Mouse (Mus musculus): ENCODE data around the gene Selenok. TPM values are rescaled to one million over a fixed set of nuclear protein-coding genes. Genes with fewer than 3 reads are reported as not detected.

Selenok gene
- polyA plus RNA-seq (2016; fragmentation: Nextera tagmentation; extraction: Ambion mirVana) = 382 and 390 TPM in 2 replicates

GRCm38 (mm10) chr14:29968075-29968821 lies at the start of gene Selenok:
Gene Selenok (plus strand): TSS chr14:29968308.
- Histone ChIP-seq H3K9me3 (replicated peaks) (no peaks in the 10 kb centered on the region), H3K27ac (peak within 1 kb of the TSS; percentile 86), H3K36me3 (peaks cover 28% of the 10 kb centered on the region), H3K4me2 (replicated peaks) (peak within 1 kb of the TSS; percentile 60), H3K4me1 (peaks cover 18% of the 10 kb centered on the region), H3K27me3 (no peaks in the 10 kb centered on the region), H3K4me3 (peak within 1 kb of the TSS; percentile 91), H3K9ac (peak within 1 kb of the TSS; percentile 91)
- ATAC-seq (ENCODE audit: low FRiP score) = peak; percentile 100
- WGBS = under 1% methylated on average over 49 of the region's 49 CpGs

GRCm38 (mm10) chr14:29928966-29929365 lies 39.1 kb upstream of the Selenok start:
- Histone ChIP-seq H3K27me3 (no peaks in the 10 kb centered on the region), H3K9me3 (replicated peaks) (peaks cover 3% of the 10 kb centered on the region; the same call in 1 of the 2 replicates), H3K4me3 (no peak overlapping the region), H3K9ac (no peak overlapping the region), H3K36me3 (no peaks in the 10 kb centered on the region), H3K4me2 (replicated peaks) (no peak overlapping the region), H3K27ac (no peak overlapping the region), H3K4me1 (no peaks in the 10 kb centered on the region)
- no peak for ATAC-seq (ENCODE audit: low FRiP score)
- 81% methylated on average over 4 of the region's 4 CpGs for WGBS

DNA sequence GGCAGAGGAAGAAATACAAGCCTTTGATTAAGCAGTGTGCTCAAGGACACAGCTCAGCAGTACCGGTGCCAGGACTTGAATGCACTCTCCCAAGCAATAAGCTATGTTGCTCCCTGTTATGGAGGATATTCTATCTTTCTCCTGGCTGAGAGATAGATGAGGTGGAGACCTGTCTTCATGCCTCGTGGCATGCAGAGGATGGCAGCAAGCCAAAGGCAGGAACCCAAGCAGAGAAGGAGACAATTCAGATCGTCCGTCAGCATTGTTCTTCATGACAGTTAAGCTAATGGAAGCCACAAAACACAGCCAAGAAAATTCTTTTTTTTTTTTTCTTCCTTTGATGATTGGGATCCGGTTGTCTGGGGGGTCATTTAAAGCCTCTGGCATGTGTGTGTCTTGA lies 32.6 kb upstream of the Selenok start:
- no peak overlapping the region for H3K9ac ChIP-seq
- WGBS = 46% methylated on average over 5 of the region's 5 CpGs
- no peak overlapping the region for H3K4me2 ChIP-seq (replicated peaks)
- H3K9me3 ChIP-seq (replicated peaks) = 0 out of 2 replicates have a peak, but pooled peaks cover 4% of the 10 kb centered on the region
- no peaks in the 10 kb centered on the region for H3K36me3 ChIP-seq
- no peak overlapping the region for H3K4me3 ChIP-seq
- 0 out of 2 replicates have a peak, but pooled peaks cover 4% of the 10 kb centered on the region for H3K4me1 ChIP-seq
- no peak overlapping the region for H3K27ac ChIP-seq
- no peak for ATAC-seq (ENCODE audit: low FRiP score)
- no peaks in the 10 kb centered on the region; the same call in 1 of the 2 replicates for H3K27me3 ChIP-seq

DNA sequence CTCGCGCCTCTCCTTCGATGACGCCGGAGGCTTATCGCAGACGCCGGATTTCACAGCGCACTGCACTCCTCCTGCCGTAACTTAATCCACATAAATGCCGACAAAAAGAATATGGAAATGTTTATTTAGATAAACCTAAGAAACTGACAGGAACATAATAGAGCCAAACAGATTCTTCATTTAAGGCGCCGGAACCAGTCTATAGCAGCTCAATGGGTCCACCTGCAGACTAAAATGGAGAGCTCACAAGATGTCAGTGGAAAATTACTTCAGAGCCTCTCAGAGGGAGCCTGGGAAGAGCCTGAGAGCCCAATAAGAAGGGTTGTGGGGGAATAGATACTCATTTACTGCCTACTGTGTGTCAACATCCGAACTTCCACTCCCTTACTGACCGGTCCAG lies 30.6 kb upstream of the Selenok start:
- Histone ChIP-seq H3K4me2 (replicated peaks) (no peak overlapping the region), H3K27me3 (no peaks in the 10 kb centered on the region; the same call in none of the 2 replicates), H3K27ac (no peak overlapping the region), H3K9ac (no peak overlapping the region), H3K9me3 (replicated peaks) (0 out of 2 replicates have a peak, but pooled peaks cover 4% of the 10 kb centered on the region), H3K4me3 (no peak overlapping the region), H3K4me1 (0 out of 2 replicates have a peak, but pooled peaks cover 4% of the 10 kb centered on the region), H3K36me3 (no peaks in the 10 kb centered on the region)
- ATAC-seq (ENCODE audit: low FRiP score) = no peak
- 89% methylated on average over 15 of the region's 15 CpGs for WGBS

GRCm38 (mm10) chr14:29939600-29940312 lies 28.4 kb upstream of the Selenok start:
- ATAC-seq (ENCODE audit: low FRiP score) = peak; percentile 16; the same call in 1 of the 2 replicates
- Histone ChIP-seq H3K4me2 (replicated peaks) (peak overlapping the region; percentile 21; the same call in 1 of the 2 replicates), H3K9ac (no peak overlapping the region), H3K27me3 (no peaks in the 10 kb centered on the region; the same call in none of the 2 replicates), H3K9me3 (replicated peaks) (no peaks in the 10 kb centered on the region), H3K4me3 (no peak overlapping the region), H3K27ac (no peak overlapping the region), H3K4me1 (0 out of 2 replicates have a peak, but pooled peaks cover 4% of the 10 kb centered on the region), H3K36me3 (no peaks in the 10 kb centered on the region)
- WGBS = 53% methylated on average over 20 of the region's 20 CpGs

DNA sequence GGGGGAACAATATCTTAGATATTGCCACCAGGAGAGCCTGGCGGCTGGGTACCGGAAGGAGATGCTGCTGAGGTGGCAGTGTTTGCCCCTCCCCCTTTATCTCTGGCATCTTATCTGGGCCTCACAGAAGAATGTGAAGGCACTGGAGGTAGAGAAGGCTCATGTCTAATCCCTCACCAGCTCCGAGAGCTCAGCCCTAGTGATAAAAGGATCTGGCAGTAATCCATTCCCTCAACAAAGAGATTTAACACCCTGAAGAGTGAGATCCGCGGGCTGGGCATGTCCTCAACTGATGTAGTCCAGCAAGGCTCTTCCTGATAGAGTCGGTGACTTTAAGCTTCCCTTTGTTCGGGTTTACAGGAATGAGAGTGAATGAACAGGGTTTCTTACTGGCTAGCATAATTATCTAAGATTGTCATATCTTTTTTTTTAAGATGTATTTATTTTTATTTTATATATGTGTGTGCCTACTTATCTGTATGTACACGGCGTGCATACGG lies 27.7 kb upstream of the Selenok start:
- 37% methylated on average over 10 of the region's 10 CpGs for WGBS
- Histone ChIP-seq H3K27me3 (no peaks in the 10 kb centered on the region; the same call in none of the 2 replicates), H3K9ac (no peak overlapping the region), H3K36me3 (no peaks in the 10 kb centered on the region), H3K4me2 (replicated peaks) (peak overlapping the region; percentile 21; the same call in 1 of the 2 replicates), H3K27ac (no peak overlapping the region), H3K4me1 (0 out of 2 replicates have a peak, but pooled peaks cover 4% of the 10 kb centered on the region), H3K4me3 (no peak overlapping the region), H3K9me3 (replicated peaks) (no peaks in the 10 kb centered on the region)
- ATAC-seq (ENCODE audit: low FRiP score) = peak; percentile 16; the same call in 1 of the 2 replicates

DNA sequence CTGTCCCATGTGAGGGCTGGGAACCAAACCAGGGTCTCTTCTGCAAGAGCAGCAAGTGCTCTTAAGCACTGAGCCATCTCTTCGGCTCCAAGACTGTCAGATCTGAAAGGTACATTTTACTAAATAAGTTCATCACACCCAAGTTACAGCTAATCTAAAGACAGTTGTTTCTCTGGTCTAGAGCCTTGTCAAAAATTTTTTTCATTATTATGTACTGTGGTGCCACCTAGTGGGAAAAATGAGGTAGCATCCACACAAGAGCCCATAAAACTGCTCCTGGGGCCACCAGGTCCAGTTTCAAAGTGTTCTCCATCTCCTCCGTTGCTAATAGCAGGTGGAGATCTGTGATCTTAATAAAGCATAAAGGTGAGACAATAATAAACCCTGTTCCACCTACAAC lies 27.2 kb upstream of the Selenok start:
- no peak overlapping the region for H3K4me2 ChIP-seq (replicated peaks)
- WGBS = 29% methylated on average over 2 of the region's 2 CpGs
- no peaks in the 10 kb centered on the region; the same call in none of the 2 replicates for H3K27me3 ChIP-seq
- H3K9me3 ChIP-seq (replicated peaks) = no peaks in the 10 kb centered on the region
- no peaks in the 10 kb centered on the region for H3K36me3 ChIP-seq
- ATAC-seq (ENCODE audit: low FRiP score) = no peak
- H3K4me1 ChIP-seq = 0 out of 2 replicates have a peak, but pooled peaks cover 4% of the 10 kb centered on the region
- no peak overlapping the region for H3K27ac ChIP-seq
- H3K9ac ChIP-seq = no peak overlapping the region
- H3K4me3 ChIP-seq = no peak overlapping the region

- Histone ChIP-seq H3K27me3 (no peaks in the 10 kb centered on the region; the same call in 1 of the 2 replicates), H3K9ac (no peak overlapping the region), H3K4me2 (replicated peaks) (no peak overlapping the region), H3K9me3 (replicated peaks) (no peaks in the 10 kb centered on the region), H3K4me3 (no peak overlapping the region), H3K36me3 (no peaks in the 10 kb centered on the region), H3K4me1 (no peaks in the 10 kb centered on the region), H3K27ac (no peak overlapping the region)
- 80% methylated on average over 5 of the region's 5 CpGs for WGBS
- ATAC-seq (ENCODE audit: low FRiP score) = no peak
Observed at GRCm38 (mm10) chr14:29946761-29947309, 21.3 kb upstream of the Selenok start.

- Histone ChIP-seq H3K4me1 (no peaks in the 10 kb centered on the region), H3K27me3 (no peaks in the 10 kb centered on the region), H3K4me2 (replicated peaks) (no peak overlapping the region), H3K27ac (no peak overlapping the region), H3K4me3 (no peak overlapping the region), H3K9ac (no peak overlapping the region), H3K36me3 (no peaks in the 10 kb centered on the region), H3K9me3 (replicated peaks) (no peaks in the 10 kb centered on the region)
- WGBS = 88% methylated on average over 4 of the region's 4 CpGs
- ATAC-seq (ENCODE audit: low FRiP score) = no peak
Observed at GRCm38 (mm10) chr14:29950805-29951204, 17.3 kb upstream of the Selenok start.

- Histone ChIP-seq H3K4me2 (replicated peaks) (no peak overlapping the region), H3K27ac (no peak overlapping the region), H3K36me3 (no peaks in the 10 kb centered on the region), H3K27me3 (no peaks in the 10 kb centered on the region), H3K4me3 (no peak overlapping the region), H3K9me3 (replicated peaks) (no peaks in the 10 kb centered on the region), H3K4me1 (no peaks in the 10 kb centered on the region), H3K9ac (no peak overlapping the region)
- ATAC-seq (ENCODE audit: low FRiP score) = no peak
Observed at GRCm38 (mm10) chr14:29957393-29957792, 10.7 kb upstream of the Selenok start.

DNA sequence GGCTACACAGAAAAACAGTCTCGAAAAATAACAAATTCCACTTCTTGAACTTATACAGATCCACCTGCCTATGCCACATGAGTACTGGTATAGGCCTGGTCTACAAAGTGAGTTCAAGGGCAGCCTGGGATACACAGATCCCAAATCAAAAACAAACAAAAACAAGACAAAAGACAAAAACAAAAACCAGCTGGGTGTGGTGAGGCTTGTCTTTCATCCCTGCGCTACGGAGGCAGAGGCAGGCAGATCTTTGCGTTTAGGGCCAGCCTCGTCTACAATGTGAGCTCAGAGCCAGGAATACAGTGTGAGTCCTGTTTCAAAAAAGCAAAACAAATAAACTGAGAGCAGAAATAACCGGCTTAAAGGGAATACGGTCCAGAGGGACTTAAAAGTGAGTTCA lies 497 bp upstream of the Selenok start:
- H3K9ac ChIP-seq = peak overlapping the region; percentile 56; the same call in 1 of the 2 replicates
- peak overlapping the region; percentile 91 for H3K4me3 ChIP-seq
- H3K36me3 ChIP-seq = peaks cover 21% of the 10 kb centered on the region
- peaks cover 18% of the 10 kb centered on the region for H3K4me1 ChIP-seq
- 0 out of 2 replicates have a peak, but pooled peaks have one; percentile 2 for ATAC-seq (ENCODE audit: low FRiP score)
- no peaks in the 10 kb centered on the region for H3K9me3 ChIP-seq (replicated peaks)
- H3K4me2 ChIP-seq (replicated peaks) = peak overlapping the region; percentile 60
- WGBS = 66% methylated on average over 7 of the region's 7 CpGs
- H3K27me3 ChIP-seq = no peaks in the 10 kb centered on the region
- H3K27ac ChIP-seq = peak overlapping the region; percentile 71; the same call in 1 of the 2 replicates

DNA sequence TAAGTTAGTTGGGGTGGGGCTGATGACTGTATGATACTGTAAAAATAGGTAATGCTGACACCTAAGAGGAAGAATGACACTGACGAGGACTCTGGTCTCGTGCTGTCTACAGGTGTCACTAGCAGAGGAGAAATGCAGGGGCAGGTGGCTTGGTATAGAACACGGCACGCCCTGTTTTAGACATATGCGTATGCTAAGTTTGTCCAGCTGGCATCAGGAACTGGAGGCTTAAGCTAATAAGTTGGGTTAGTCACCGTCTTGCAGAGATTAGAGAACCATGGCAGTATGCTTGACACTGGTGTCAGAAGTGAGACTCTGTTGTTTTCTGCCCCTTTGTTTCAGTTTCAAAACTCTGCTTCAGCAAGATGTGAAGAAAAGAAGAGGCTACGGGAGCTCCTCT lies 3.3 kb downstream of the Selenok start:
- 96% methylated on average over 7 of the region's 7 CpGs for WGBS
- no peak overlapping the region for H3K4me3 ChIP-seq
- H3K27me3 ChIP-seq = no peaks in the 10 kb centered on the region
- H3K9me3 ChIP-seq (replicated peaks) = no peaks in the 10 kb centered on the region
- peaks cover 18% of the 10 kb centered on the region for H3K4me1 ChIP-seq
- H3K4me2 ChIP-seq (replicated peaks) = no peak overlapping the region
- H3K27ac ChIP-seq = no peak overlapping the region
- H3K36me3 ChIP-seq = peaks cover 56% of the 10 kb centered on the region
- no peak overlapping the region for H3K9ac ChIP-seq
- ATAC-seq (ENCODE audit: low FRiP score) = no peak
